ENCODE assay signal across 7 mouse cellular contexts in the genomic region with DNA sequence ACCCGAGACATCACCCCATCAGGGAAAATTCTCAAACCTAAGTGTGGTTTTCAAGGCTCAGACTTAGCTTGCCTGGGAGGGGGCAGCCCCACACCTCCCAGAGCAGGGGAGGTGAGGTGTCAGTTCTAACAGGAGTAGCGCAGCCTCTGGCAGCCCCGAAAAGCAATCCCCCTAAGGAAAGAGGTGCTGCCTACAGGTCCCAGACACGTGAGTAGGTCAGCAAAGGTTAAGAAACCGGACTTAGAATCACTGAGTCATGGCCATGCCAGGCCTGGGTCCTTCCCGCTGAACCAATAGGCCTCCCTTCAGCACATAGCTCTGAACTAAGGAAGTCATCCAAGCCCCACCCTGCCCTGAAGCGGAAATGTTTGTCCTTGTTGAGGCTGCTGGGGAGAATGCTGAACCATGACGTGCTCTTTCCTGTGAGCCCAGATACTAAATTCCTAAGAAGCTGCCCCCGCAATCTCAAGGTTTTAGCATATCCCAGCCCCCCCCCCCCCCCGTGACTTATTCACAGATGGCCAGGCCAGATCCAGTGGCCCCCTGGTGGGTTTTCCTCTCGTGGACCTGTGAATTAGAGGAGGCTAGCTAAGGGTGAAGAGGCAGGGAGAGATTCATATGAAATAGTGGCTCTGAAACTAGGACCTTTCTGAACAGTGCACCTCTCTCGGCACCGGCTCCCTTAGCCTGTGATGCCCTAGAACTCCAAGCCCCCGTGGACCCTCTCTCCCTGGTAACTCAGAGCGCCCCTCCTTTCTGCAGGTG. TPM values are rescaled to one million over a fixed set of nuclear protein-coding genes. Genes with fewer than 3 reads are reported as not detected.
DNase-seq lines count a peak whose midpoint lies in the region; ATAC-seq and TF ChIP-seq lines count a peak whose summit lies in the region.

No protein-coding gene starts in this region.

- DNase-seq in MEL (ENCODE audit: low read depth, low spot score), result peak; percentile 92
- peak; percentile 88 for DNase-seq in embryonic facial prominence, embryonic 14.5 days (ENCODE audit: low spot score)
- DNase-seq in kidney, postnatal 10 days, result peak; percentile 85
- peak; percentile 87 to 90 for DNase-seq in lung, postnatal 4 days
- peak; percentile 64 for DNase-seq in splenic B cell, adult 2 months (ENCODE audit: low read depth, low spot score)

- peaks cover under 1% of the 10 kb centered on the region; the same call in 1 of the 2 replicates for H3K79me2 ChIP-seq in MEL (ENCODE audit: control insufficient read depth, insufficient read depth, low read length, poor library complexity)

- no peaks in the 10 kb centered on the region for H3K9me3 ChIP-seq in MEL (replicated peaks; ENCODE audit: insufficient read depth, low read length)
- H3K9me3 ChIP-seq in embryonic facial prominence, embryonic 14.5 days (ENCODE audit: control insufficient read depth, low read length), result no peaks in the 10 kb centered on the region
- H3K9me3 ChIP-seq in heart, embryonic 15.5 days (replicated peaks), result no peaks in the 10 kb centered on the region

- TF ChIP-seq EP300 in MEL (IDR thresholded peaks at IDR 0.05; ENCODE audit: low read depth in 1 of 2, low read length in 2 of 2), result peak in 1 of 2 experiments; percentile 7; a peak in 1 of 4 replicates

- peak; percentile 62 for ATAC-seq in CD4-positive, CD25-positive, alpha-beta regulatory T cell, adult 4 months
- ATAC-seq in embryonic facial prominence, embryonic 14.5 days (ENCODE audit: low read depth), result peak; percentile 68
- ATAC-seq in heart, embryonic 15.5 days (replicated peaks; ENCODE audit: insufficient number of reproducible peaks, insufficient read depth, low FRiP score, low read depth), result peak; percentile 72

- peaks cover 0 to 30% of the 10 kb centered on the region in 2 experiments; a peak in 2 of 4 replicates for H3K36me3 ChIP-seq in MEL (ENCODE audit: control insufficient read depth in 1 of 2, insufficient read depth in 2 of 2, low read length in 2 of 2)
- peaks cover 8% of the 10 kb centered on the region for H3K36me3 ChIP-seq in embryonic facial prominence, embryonic 14.5 days (ENCODE audit: control insufficient read depth, insufficient read depth, low read length)
- no peaks in the 10 kb centered on the region; the same call in 1 of the 2 replicates for H3K36me3 ChIP-seq in heart, embryonic 15.5 days
- H3K36me3 ChIP-seq in splenic B cell, adult 2 months (ENCODE audit: control insufficient read depth, insufficient read depth, low read length, poor library complexity, severe bottlenecking), result no peaks in the 10 kb centered on the region

- peak overlapping the region; percentile 100 for H3K27ac ChIP-seq in MEL (ENCODE audit: control insufficient read depth, low read depth, low read length)
- H3K27ac ChIP-seq in embryonic facial prominence, embryonic 14.5 days (replicated peaks; ENCODE audit: low read depth, low read length), result peak overlapping the region; percentile 88
- peak overlapping the region; percentile 91 for H3K27ac ChIP-seq in heart, embryonic 15.5 days

- H3K4me1 ChIP-seq in MEL (ENCODE audit: control insufficient read depth in 1 of 2, insufficient read depth in 2 of 2, low read length in 2 of 2), result peaks cover 5 to 36% of the 10 kb centered on the region in 2 experiments
- H3K4me1 ChIP-seq in embryonic facial prominence, embryonic 14.5 days (ENCODE audit: control insufficient read depth, insufficient read depth, low read length), result peaks cover 21% of the 10 kb centered on the region
- peaks cover 26% of the 10 kb centered on the region for H3K4me1 ChIP-seq in heart, embryonic 15.5 days (replicated peaks)

- 40% methylated on average over 14 of the region's 15 CpGs for WGBS in embryonic facial prominence, embryonic 14.5 days
- WGBS in heart, embryonic 15.5 days, result 37% methylated on average over 15 of the region's 15 CpGs

- no peak for TF ChIP-seq RAD21 in MEL (IDR thresholded peaks at IDR 0.05; ENCODE audit: low read depth, low read length)

- H3K4me3 ChIP-seq in MEL (ENCODE audit: control insufficient read depth in 1 of 2, insufficient read depth in 1 of 2, low read depth in 2 of 2, low read length in 2 of 2), result peak overlapping the region; percentile 7 to 20; a peak in 3 of 4 replicates
- H3K4me3 ChIP-seq in embryonic facial prominence, embryonic 14.5 days (ENCODE audit: low read depth, low read length), result no peak overlapping the region
- H3K4me3 ChIP-seq in heart, embryonic 15.5 days, result no peak overlapping the region

- H3K27me3 ChIP-seq in MEL (ENCODE audit: control insufficient read depth in 1 of 2, insufficient read depth in 2 of 2, low read length in 2 of 2), result no peaks in the 10 kb centered on the region
- H3K27me3 ChIP-seq in embryonic facial prominence, embryonic 14.5 days (replicated peaks; ENCODE audit: control insufficient read depth, insufficient read depth, low read length), result no peaks in the 10 kb centered on the region
- peaks cover 4% of the 10 kb centered on the region for H3K27me3 ChIP-seq in heart, embryonic 15.5 days
- no peaks in the 10 kb centered on the region for H3K27me3 ChIP-seq in splenic B cell, adult 2 months (ENCODE audit: control insufficient read depth, insufficient read depth, low read length, poor library complexity, severe bottlenecking)

- no peak for TF ChIP-seq CTCF in MEL (IDR thresholded peaks at IDR 0.05 in 2 of 3, conservative IDR thresholded peaks at IDR 0.05 in 1 of 3; ENCODE audit: control insufficient read depth in 1 of 3, insufficient read depth in 1 of 3, low read depth in 2 of 3, low read length in 3 of 3, poor library complexity in 1 of 3, severe bottlenecking in 1 of 3)

- no peak overlapping the region for H3K4me2 ChIP-seq in embryonic facial prominence, embryonic 14.5 days (ENCODE audit: low read depth, low read length)
- peak overlapping the region; percentile 30 for H3K4me2 ChIP-seq in heart, embryonic 15.5 days

- H3K9ac ChIP-seq in MEL (ENCODE audit: control insufficient read depth, low read depth, low read length, poor library complexity, severe bottlenecking), result peak overlapping the region; percentile 83
- 0 out of 2 replicates have a peak overlapping the region, but pooled peaks have one; percentile 52 for H3K9ac ChIP-seq in embryonic facial prominence, embryonic 14.5 days (ENCODE audit: low read depth, low read length)
- no peak overlapping the region for H3K9ac ChIP-seq in heart, embryonic 15.5 days

- TF ChIP-seq POLR2A in MEL (IDR thresholded peaks at IDR 0.05; ENCODE audit: control insufficient read depth in 1 of 2, insufficient read depth in 1 of 2, low read depth in 1 of 2, low read length in 2 of 2, poor library complexity in 1 of 2), result peak; percentile 43 to 79

TF ChIP-seq in MEL, 35 proteins besides CTCF, POLR2A, EP300 and RAD21 (continues in another document):
- TF ChIP-seq BHLHE40 (IDR thresholded peaks at IDR 0.05; ENCODE audit: borderline replicate concordance, low read depth, low read length) (peak; percentile 34; the same call in 1 of the 2 replicates), ZMIZ1 (IDR thresholded peaks at IDR 0.05; ENCODE audit: low read depth, low read length) (no peak), NELFE (IDR thresholded peaks at IDR 0.05; ENCODE audit: low read depth, low read length) (peak; percentile 43; the same call in 1 of the 2 replicates), POLR2AphosphoS5 (IDR thresholded peaks at IDR 0.05; ENCODE audit: borderline replicate concordance, low read depth, low read length) (no peak)

RNA-seq across cellular contexts. Expression of gene Tctex1d4, which starts 0.5 kb away (rescaled TPM):
- polyA plus RNA-seq in CD4-positive, CD25-positive, alpha-beta regulatory T cell, adult 4 months (2017; shearing (Covaris generic)), result 1 to 10 TPM; 3.2 to 6.2 TPM
- 0.31 and 0.62 TPM in 2 replicates for total RNA-seq in MEL (2012; rRNA removed)
- polyA plus RNA-seq in MEL (2012; ENCODE audit: insufficient read depth in 1 of 2, insufficient read length in 2 of 2, low read depth in 1 of 2, low replicate concordance in 2 of 2, missing spikeins in 1 of 2), result 1 to 10 TPM in 1 of 2 experiments, not detected in 1; 1.3 TPM
- polyA plus RNA-seq in embryonic facial prominence, embryonic 14.5 days (2014; fragmentation: Nextera tagmentation; extraction: Ambion mirVana), result 0.30 and 0.84 TPM in 2 replicates
- polyA plus RNA-seq in heart, embryonic 15.5 days (2015; fragmentation: Nextera tagmentation; extraction: Ambion mirVana), result 0.24 TPM in 1 of 2 replicates, not detected in the other

RNA-seq across cellular contexts. Expression of gene Btbd19, which starts 0.6 kb away (rescaled TPM):
- 10 to 100 TPM; 18.5 to 19.2 TPM for polyA plus RNA-seq in CD4-positive, CD25-positive, alpha-beta regulatory T cell, adult 4 months (2017; shearing (Covaris generic))
- 12.1 and 13.6 TPM in 2 replicates for total RNA-seq in MEL (2012; rRNA removed)
- 10 to 100 TPM in 1 of 2 experiments, not detected in 1; 22.6 TPM for polyA plus RNA-seq in MEL (2012; ENCODE audit: insufficient read depth in 1 of 2, insufficient read length in 2 of 2, low read depth in 1 of 2, low replicate concordance in 2 of 2, missing spikeins in 1 of 2)
- polyA plus RNA-seq in embryonic facial prominence, embryonic 14.5 days (2014; fragmentation: Nextera tagmentation; extraction: Ambion mirVana), result 6.6 and 7.0 TPM in 2 replicates
- 2.3 and 4.5 TPM in 2 replicates for polyA plus RNA-seq in heart, embryonic 15.5 days (2015; fragmentation: Nextera tagmentation; extraction: Ambion mirVana)

RNA-seq across cellular contexts. Expression of gene Plk3, which starts 7.7 kb away (rescaled TPM):
- 10 to 100 TPM; 12.2 to 13.2 TPM for polyA plus RNA-seq in CD4-positive, CD25-positive, alpha-beta regulatory T cell, adult 4 months (2017; shearing (Covaris generic))
- total RNA-seq in MEL (2012; rRNA removed), result 4.1 and 5.3 TPM in 2 replicates
- 10 to 100 TPM in 1 of 2 experiments, not detected in 1; 13.8 TPM for polyA plus RNA-seq in MEL (2012; ENCODE audit: insufficient read depth in 1 of 2, insufficient read length in 2 of 2, low read depth in 1 of 2, low replicate concordance in 2 of 2, missing spikeins in 1 of 2)
- 5.1 and 5.6 TPM in 2 replicates for polyA plus RNA-seq in embryonic facial prominence, embryonic 14.5 days (2014; fragmentation: Nextera tagmentation; extraction: Ambion mirVana)
- 1.8 and 2.5 TPM in 2 replicates for polyA plus RNA-seq in heart, embryonic 15.5 days (2015; fragmentation: Nextera tagmentation; extraction: Ambion mirVana)

RNA-seq across cellular contexts. Expression of gene Rps8, which starts 30.0 kb away (rescaled TPM):
- 100 to 1,000 TPM; 663 to 923 TPM for polyA plus RNA-seq in CD4-positive, CD25-positive, alpha-beta regulatory T cell, adult 4 months (2017; shearing (Covaris generic))
- total RNA-seq in MEL (2012; rRNA removed), result 4,560 and 5,186 TPM in 2 replicates
- 1,000 to 10,000 TPM; 1,132 to 1,156 TPM for polyA plus RNA-seq in MEL (2012; ENCODE audit: insufficient read depth in 1 of 2, insufficient read length in 2 of 2, low read depth in 1 of 2, low replicate concordance in 2 of 2, missing spikeins in 1 of 2)
- 1,243 and 1,364 TPM in 2 replicates for polyA plus RNA-seq in embryonic facial prominence, embryonic 14.5 days (2014; fragmentation: Nextera tagmentation; extraction: Ambion mirVana)
- polyA plus RNA-seq in heart, embryonic 15.5 days (2015; fragmentation: Nextera tagmentation; extraction: Ambion mirVana), result 538 and 545 TPM in 2 replicates

RNA-seq across cellular contexts. Expression of gene Ptch2, which starts 30.2 kb away (rescaled TPM):
- under 1 TPM in 1 of 2 experiments, not detected in 1; 0.76 TPM for polyA plus RNA-seq in CD4-positive, CD25-positive, alpha-beta regulatory T cell, adult 4 months (2017; shearing (Covaris generic))
- total RNA-seq in MEL (2012; rRNA removed), result not detected in 2 replicates
- under 1 TPM in 1 of 2 experiments, not detected in 1; 0.33 TPM for polyA plus RNA-seq in MEL (2012; ENCODE audit: insufficient read depth in 1 of 2, insufficient read length in 2 of 2, low read depth in 1 of 2, low replicate concordance in 2 of 2, missing spikeins in 1 of 2)
- 9.0 and 11.0 TPM in 2 replicates for polyA plus RNA-seq in embryonic facial prominence, embryonic 14.5 days (2014; fragmentation: Nextera tagmentation; extraction: Ambion mirVana)
- polyA plus RNA-seq in heart, embryonic 15.5 days (2015; fragmentation: Nextera tagmentation; extraction: Ambion mirVana), result 1.6 and 3.1 TPM in 2 replicates

Comparison
In these comparisons a context has a peak if more than half of its experiments do, and no peak if none do; other contexts are left out.
1. H3K4me3 ChIP-seq: peak in MEL (2 of 2); none in embryonic facial prominence, embryonic 14.5 days (single experiment) and heart, embryonic 15.5 days (single experiment).
2. Peak in every context shown above with its lines, with median percentiles within 50 percentile points of each other: ATAC-seq, DNase-seq and H3K27ac ChIP-seq.